Mouse (Mus musculus) MEL (cell line): ENCODE measurements around the gene Qtrt1.

Experiments
- CHD2 ChIP-seq: IDR thresholded peaks from 2 replicates; pipeline ENCODE4 v1.6.1; 2011; ENCODE audit warnings: low read length, improper control_type of control experiment
- CTCF ChIP-seq, 3 experiments: IDR thresholded peaks in 2 of 3; conservative IDR thresholded peaks in 1 of 3; 2 replicates each; pipeline ENCODE4 v1.5.1; 2011 to 2012; ENCODE audit warnings: low read length in 3 of 3, low read depth in 2 of 3, mild to moderate bottlenecking in 2 of 3, improper control_type of control experiment in 1 of 3, inconsistent platforms in 1 of 3, mixed read lengths in 1 of 3, moderate library complexity in 1 of 3; ENCODE audit not compliant: control insufficient read depth in 1 of 3, insufficient read depth in 1 of 3, poor library complexity in 1 of 3, severe bottlenecking in 1 of 3
- ETS1 ChIP-seq: IDR thresholded peaks from 2 replicates; pipeline ENCODE4 v1.6.1; 2012; ENCODE audit warnings: low read depth, mild to moderate bottlenecking, inconsistent platforms, low read length, improper control_type of control experiment, moderate library complexity
- MAFK ChIP-seq: IDR thresholded peaks from 2 replicates; pipeline ENCODE4 v1.6.1; 2011; ENCODE audit warnings: low read depth, mild to moderate bottlenecking, low read length, improper control_type of control experiment, borderline replicate concordance
- MAZ ChIP-seq: IDR thresholded peaks from 2 replicates; pipeline ENCODE4 v1.6.1; 2012; ENCODE audit warnings: low read depth, mild to moderate bottlenecking, inconsistent platforms, low read length, improper control_type of control experiment
- MYB ChIP-seq: IDR thresholded peaks from 2 replicates; pipeline ENCODE4 v1.6.1; 2011; ENCODE audit warnings: mild to moderate bottlenecking, low read depth, low read length, improper control_type of control experiment
- POLR2A ChIP-seq, 2 experiments: IDR thresholded peaks; 2 replicates each; pipeline ENCODE4 v1.6.1; 2011 to 2012; ENCODE audit warnings: low read length in 2 of 2, mild to moderate bottlenecking in 2 of 2, control low read depth in 1 of 2, improper control_type of control experiment in 1 of 2, low read depth in 1 of 2, moderate library complexity in 1 of 2; ENCODE audit not compliant: control insufficient read depth in 1 of 2, insufficient read depth in 1 of 2, poor library complexity in 1 of 2
- RCOR1 ChIP-seq: IDR thresholded peaks from 2 replicates; pipeline ENCODE4 v1.6.1; 2012; ENCODE audit warnings: low read depth, mild to moderate bottlenecking, inconsistent platforms, low read length, improper control_type of control experiment
- SMC3 ChIP-seq: IDR thresholded peaks from 2 replicates; pipeline ENCODE4 v1.6.1; 2011; ENCODE audit warnings: low read depth, low read length, improper control_type of control experiment
- TAL1 ChIP-seq: IDR thresholded peaks from 2 replicates; pipeline ENCODE4 v1.6.1; 2012; ENCODE audit warnings: mild to moderate bottlenecking, inconsistent platforms, low read length, moderate library complexity, mixed read lengths
- UBTF ChIP-seq: IDR thresholded peaks from 2 replicates; pipeline ENCODE4 v1.6.1; 2012; ENCODE audit warnings: low read depth, mild to moderate bottlenecking, inconsistent platforms, low read length, improper control_type of control experiment, moderate library complexity, borderline replicate concordance; ENCODE audit not compliant: insufficient read depth
- ZKSCAN1 ChIP-seq: IDR thresholded peaks from 2 replicates; pipeline ENCODE4 v1.6.1; 2012; ENCODE audit warnings: low read depth, mild to moderate bottlenecking, inconsistent platforms, low read length, improper control_type of control experiment, moderate library complexity

DNA sequence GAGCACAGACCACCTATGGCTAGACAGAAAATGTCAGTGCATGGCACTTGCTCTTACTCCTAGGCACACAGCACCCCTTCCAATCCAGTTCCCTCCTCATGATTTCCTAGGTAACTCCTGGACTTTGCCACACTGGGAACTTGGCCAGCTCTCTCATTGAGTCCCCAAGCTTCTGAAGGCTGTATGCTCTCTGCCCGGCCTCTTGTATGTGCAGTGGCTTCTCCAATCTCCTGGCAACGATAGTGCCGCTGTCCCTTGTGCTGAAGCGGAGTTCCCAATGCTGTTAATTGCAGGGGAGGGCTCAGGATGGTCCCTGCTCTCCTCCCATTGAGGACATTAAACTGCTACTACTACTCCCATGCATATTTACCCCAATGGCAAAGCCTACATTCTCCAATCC lies 3.7 kb upstream of the Qtrt1 start:
- TF ChIP-seq MAZ (no peak), ZKSCAN1 (no peak), MYB (no peak), CHD2 (no peak), ETS1 (no peak), TAL1 (no peak), UBTF (no peak), CTCF (IDR thresholded peaks at IDR 0.05 in 2 of 3, conservative IDR thresholded peaks at IDR 0.05 in 1 of 3; ENCODE audit: control insufficient read depth in 1 of 3, insufficient read depth in 1 of 3, low read depth in 2 of 3, low read length in 3 of 3, poor library complexity in 1 of 3, severe bottlenecking in 1 of 3) (no peak), POLR2A (IDR thresholded peaks at IDR 0.05; ENCODE audit: control insufficient read depth in 1 of 2, insufficient read depth in 1 of 2, low read depth in 1 of 2, low read length in 2 of 2, poor library complexity in 1 of 2) (peak in 1 of 2 experiments; percentile 34; a peak in 1 of 4 replicates), RCOR1 (no peak), MAFK (no peak), SMC3 (no peak)
